Mouse (Mus musculus) c-Kit-positive CD71-negative TER-119-negative erythroid progenitor cells, embryonic 14.5 days (primary cell): ENCODE measurements around the gene Dut.

Source experiments
- DNase-seq: peaks from one replicate; pipeline ENCODE4 v3.0.0-alpha.2; 2013; ENCODE audit warnings: low read depth

Gene Dut

GRCm38 (mm10) chr2:125247108-125247961 lies at the start of gene Dut:
TSS of gene Dut (plus strand) at chr2:125247190.
- DNase-seq = peak; percentile 79

GRCm38 (mm10) chr2:125208894-125209596 lies 37.9 kb upstream of the Dut start:
- DNase-seq = no peak

- DNase-seq = no peak
Measured at GRCm38 (mm10) chr2:125211831-125212510, 35.0 kb upstream of the Dut start.

- DNase-seq = peak; percentile 65
Measured at GRCm38 (mm10) chr2:125214592-125214991, 32.4 kb upstream of the Dut start.

GRCm38 (mm10) chr2:125217286-125217685 lies 29.7 kb upstream of the Dut start:
- DNase-seq = no peak

GRCm38 (mm10) chr2:125218566-125218965 lies 28.4 kb upstream of the Dut start:
- DNase-seq = no peak

- no peak for DNase-seq
Measured at GRCm38 (mm10) chr2:125219268-125219667, 27.7 kb upstream of the Dut start.

- DNase-seq = no peak
Measured at GRCm38 (mm10) chr2:125221673-125222072, 25.3 kb upstream of the Dut start.

- no peak for DNase-seq
Measured at GRCm38 (mm10) chr2:125228472-125229409, 18.2 kb upstream of the Dut start.

GRCm38 (mm10) chr2:125232183-125232582 lies 14.8 kb upstream of the Dut start:
- DNase-seq = no peak

GRCm38 (mm10) chr2:125233537-125233936 lies 13.5 kb upstream of the Dut start:
- no peak for DNase-seq

GRCm38 (mm10) chr2:125234049-125234448 lies 12.9 kb upstream of the Dut start:
- DNase-seq = no peak

- no peak for DNase-seq
Measured at GRCm38 (mm10) chr2:125245545-125246285, 1.3 kb upstream of the Dut start.

- no peak for DNase-seq
Measured at GRCm38 (mm10) chr2:125246669-125247068, 321 bp upstream of the Dut start.

GRCm38 (mm10) chr2:125247962-125248235 lies 909 bp downstream of the Dut start:
- no peak for DNase-seq

GRCm38 (mm10) chr2:125248256-125248655 lies 1.3 kb downstream of the Dut start:
- no peak for DNase-seq

GRCm38 (mm10) chr2:125249339-125249738 lies 2.3 kb downstream of the Dut start:
- DNase-seq = no peak

GRCm38 (mm10) chr2:125249874-125250273 lies 2.9 kb downstream of the Dut start:
- no peak for DNase-seq

- no peak for DNase-seq
Measured at GRCm38 (mm10) chr2:125251781-125252180, 4.8 kb downstream of the Dut start.

GRCm38 (mm10) chr2:125252275-125252674 lies 5.3 kb downstream of the Dut start:
- DNase-seq = no peak

GRCm38 (mm10) chr2:125253699-125254098 lies 6.7 kb downstream of the Dut start:
- no peak for DNase-seq
